Mouse (Mus musculus): Measurements from ENCODE around the gene Sipa1l1. TPM values are rescaled to one million over a fixed set of nuclear protein-coding genes. Genes with fewer than 3 reads are reported as not detected.
"Not testable (repeated sequence)": the region's sequence is repeated elsewhere in the genome, so short reads cannot be mapped to it uniquely, and the experiment has no call there.

Sipa1l1 gene
- polyA plus RNA-seq, 1 experiment from 2014 or later = 37.2 TPM

- no peak for ATAC-seq (replicated peaks; ENCODE audit: insufficient number of reproducible peaks, low FRiP score, low TSS enrichment)
- H3K36me3 ChIP-seq (ENCODE audit: control insufficient read depth, insufficient read depth, low read length) = no peaks in the 10 kb centered on the region
- WGBS (ENCODE audit: insufficient replicate concordance) = 87% methylated on average over 9 of the region's 9 CpGs
- no peaks in the 10 kb centered on the region for H3K27me3 ChIP-seq (ENCODE audit: control insufficient read depth, insufficient read depth, low read length)
- no peak overlapping the region for H3K4me3 ChIP-seq (ENCODE audit: low read depth, low read length)
- no peaks in the 10 kb centered on the region for H3K9me3 ChIP-seq (replicated peaks; ENCODE audit: control insufficient read depth, low read length)
- peaks cover 4% of the 10 kb centered on the region; the same call in 1 of the 2 replicates for H3K4me1 ChIP-seq (ENCODE audit: control insufficient read depth, insufficient read depth, low read length)
- H3K27ac ChIP-seq (ENCODE audit: low read depth, low read length) = no peak overlapping the region
- H3K9ac ChIP-seq (ENCODE audit: low read depth, low read length) = no peak overlapping the region
- no peak overlapping the region for H3K4me2 ChIP-seq
Measured at GRCm38 (mm10) chr12:82492456-82492855, 323.3 kb downstream of the Sipa1l1 start.

- WGBS (ENCODE audit: insufficient replicate concordance) = 38% methylated on average over 1 of the region's 1 CpGs
- H3K9ac ChIP-seq (ENCODE audit: low read depth, low read length); H3K27ac ChIP-seq (ENCODE audit: low read depth, low read length); H3K4me3 ChIP-seq (ENCODE audit: low read depth, low read length); ATAC-seq (replicated peaks; ENCODE audit: insufficient number of reproducible peaks, low FRiP score, low TSS enrichment); H3K27me3 ChIP-seq (ENCODE audit: control insufficient read depth, insufficient read depth, low read length); H3K36me3 ChIP-seq (ENCODE audit: control insufficient read depth, insufficient read depth, low read length); H3K4me1 ChIP-seq (ENCODE audit: control insufficient read depth, insufficient read depth, low read length); H3K4me2 ChIP-seq; H3K9me3 ChIP-seq (replicated peaks; ENCODE audit: control insufficient read depth, low read length): not testable (repeated sequence)
Measured at GRCm38 (mm10) chr12:82493260-82493659, 324.1 kb downstream of the Sipa1l1 start.

GRCm38 (mm10) chr12:82495936-82496335, 326.8 kb downstream of the Sipa1l1 start:
- H3K9ac ChIP-seq (ENCODE audit: low read depth, low read length) = no peak overlapping the region
- no peak for ATAC-seq (replicated peaks; ENCODE audit: insufficient number of reproducible peaks, low FRiP score, low TSS enrichment)
- no peak overlapping the region for H3K4me3 ChIP-seq (ENCODE audit: low read depth, low read length)
- H3K36me3 ChIP-seq (ENCODE audit: control insufficient read depth, insufficient read depth, low read length) = no peaks in the 10 kb centered on the region
- no peaks in the 10 kb centered on the region for H3K27me3 ChIP-seq (ENCODE audit: control insufficient read depth, insufficient read depth, low read length)
- no peaks in the 10 kb centered on the region for H3K9me3 ChIP-seq (replicated peaks; ENCODE audit: control insufficient read depth, low read length)
- no peak overlapping the region for H3K4me2 ChIP-seq
- no peaks in the 10 kb centered on the region for H3K4me1 ChIP-seq (ENCODE audit: control insufficient read depth, insufficient read depth, low read length)
- WGBS (ENCODE audit: insufficient replicate concordance) = 70% methylated on average over 4 of the region's 4 CpGs
- H3K27ac ChIP-seq (ENCODE audit: low read depth, low read length) = no peak overlapping the region

GRCm38 (mm10) chr12:82497866-82498631, 328.9 kb downstream of the Sipa1l1 start:
- Histone ChIP-seq H3K9ac (ENCODE audit: low read depth, low read length) (no peak overlapping the region), H3K4me2 (peak overlapping the region; percentile 50), H3K36me3 (ENCODE audit: control insufficient read depth, insufficient read depth, low read length) (no peaks in the 10 kb centered on the region), H3K9me3 (replicated peaks; ENCODE audit: control insufficient read depth, low read length) (no peaks in the 10 kb centered on the region), H3K4me1 (ENCODE audit: control insufficient read depth, insufficient read depth, low read length) (no peaks in the 10 kb centered on the region), H3K27me3 (ENCODE audit: control insufficient read depth, insufficient read depth, low read length) (no peaks in the 10 kb centered on the region), H3K27ac (ENCODE audit: low read depth, low read length) (no peak overlapping the region), H3K4me3 (ENCODE audit: low read depth, low read length) (no peak overlapping the region)
- WGBS (ENCODE audit: insufficient replicate concordance) = 47% methylated on average over 11 of the region's 11 CpGs
- ATAC-seq (replicated peaks; ENCODE audit: insufficient number of reproducible peaks, low FRiP score, low TSS enrichment) = no peak; the same call in 1 of the 2 replicates

GRCm38 (mm10) chr12:82498701-82499100, 329.6 kb downstream of the Sipa1l1 start:
- ATAC-seq (replicated peaks; ENCODE audit: insufficient number of reproducible peaks, low FRiP score, low TSS enrichment) = no peak
- Histone ChIP-seq H3K4me1 (ENCODE audit: control insufficient read depth, insufficient read depth, low read length) (no peaks in the 10 kb centered on the region), H3K36me3 (ENCODE audit: control insufficient read depth, insufficient read depth, low read length) (no peaks in the 10 kb centered on the region), H3K27me3 (ENCODE audit: control insufficient read depth, insufficient read depth, low read length) (no peaks in the 10 kb centered on the region), H3K9ac (ENCODE audit: low read depth, low read length) (no peak overlapping the region), H3K4me2 (no peak overlapping the region), H3K9me3 (replicated peaks; ENCODE audit: control insufficient read depth, low read length) (no peaks in the 10 kb centered on the region), H3K27ac (ENCODE audit: low read depth, low read length) (no peak overlapping the region), H3K4me3 (ENCODE audit: low read depth, low read length) (no peak overlapping the region)
- 78% methylated on average over 4 of the region's 4 CpGs for WGBS (ENCODE audit: insufficient replicate concordance)

- ATAC-seq (replicated peaks; ENCODE audit: insufficient number of reproducible peaks, low FRiP score, low TSS enrichment) = no peak
- no peaks in the 10 kb centered on the region for H3K36me3 ChIP-seq (ENCODE audit: control insufficient read depth, insufficient read depth, low read length)
- H3K9me3 ChIP-seq (replicated peaks; ENCODE audit: control insufficient read depth, low read length) = no peaks in the 10 kb centered on the region
- no peaks in the 10 kb centered on the region for H3K4me1 ChIP-seq (ENCODE audit: control insufficient read depth, insufficient read depth, low read length)
- H3K4me2 ChIP-seq = no peak overlapping the region
- H3K27ac ChIP-seq (ENCODE audit: low read depth, low read length) = no peak overlapping the region
- 74% methylated on average over 5 of the region's 5 CpGs for WGBS (ENCODE audit: insufficient replicate concordance)
- H3K4me3 ChIP-seq (ENCODE audit: low read depth, low read length) = no peak overlapping the region
- H3K9ac ChIP-seq (ENCODE audit: low read depth, low read length) = no peak overlapping the region
- no peaks in the 10 kb centered on the region for H3K27me3 ChIP-seq (ENCODE audit: control insufficient read depth, insufficient read depth, low read length)
Measured at GRCm38 (mm10) chr12:82499731-82500130, 330.6 kb downstream of the Sipa1l1 start.
